Mouse (Mus musculus): ENCODE measurements around the gene Ssh2.

DNA sequence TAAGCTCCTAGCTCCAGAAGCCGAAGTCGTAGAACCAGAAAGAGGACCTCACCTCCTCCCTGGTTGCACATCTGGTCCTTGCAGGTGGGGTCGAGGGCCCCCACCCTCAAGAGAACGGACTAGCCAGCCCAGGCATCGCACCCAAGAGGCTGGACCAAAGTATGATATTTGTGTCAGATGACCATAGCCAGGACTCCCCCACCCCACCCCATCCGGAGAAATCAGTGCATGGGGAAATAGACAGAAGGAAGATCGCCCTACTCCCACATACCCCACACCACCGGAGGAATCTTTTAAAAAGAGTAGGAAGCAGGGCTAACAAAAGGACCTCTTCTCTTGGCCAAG, 247.0 kb downstream of the Ssh2 start:
- TF ChIP-seq CTCF (IDR thresholded peaks at IDR 0.05; ENCODE audit: extremely low read depth, insufficient read depth, low read length) (no peak), POLR2A (IDR thresholded peaks at IDR 0.05; ENCODE audit: extremely low read depth, insufficient read depth, low read length) (no peak)
